Mouse (Mus musculus) c-Kit-negative CD71-positive TER-119-positive erythroid progenitor cells, embryonic 14.5 days (primary cell): ENCODE measurements around the gene Zdhhc18.

Experiments
- DNase-seq: peaks from one replicate; pipeline ENCODE4 v3.0.0-alpha.2; 2013; ENCODE audit warnings: low read depth, low spot score

Zdhhc18 gene

DNA sequence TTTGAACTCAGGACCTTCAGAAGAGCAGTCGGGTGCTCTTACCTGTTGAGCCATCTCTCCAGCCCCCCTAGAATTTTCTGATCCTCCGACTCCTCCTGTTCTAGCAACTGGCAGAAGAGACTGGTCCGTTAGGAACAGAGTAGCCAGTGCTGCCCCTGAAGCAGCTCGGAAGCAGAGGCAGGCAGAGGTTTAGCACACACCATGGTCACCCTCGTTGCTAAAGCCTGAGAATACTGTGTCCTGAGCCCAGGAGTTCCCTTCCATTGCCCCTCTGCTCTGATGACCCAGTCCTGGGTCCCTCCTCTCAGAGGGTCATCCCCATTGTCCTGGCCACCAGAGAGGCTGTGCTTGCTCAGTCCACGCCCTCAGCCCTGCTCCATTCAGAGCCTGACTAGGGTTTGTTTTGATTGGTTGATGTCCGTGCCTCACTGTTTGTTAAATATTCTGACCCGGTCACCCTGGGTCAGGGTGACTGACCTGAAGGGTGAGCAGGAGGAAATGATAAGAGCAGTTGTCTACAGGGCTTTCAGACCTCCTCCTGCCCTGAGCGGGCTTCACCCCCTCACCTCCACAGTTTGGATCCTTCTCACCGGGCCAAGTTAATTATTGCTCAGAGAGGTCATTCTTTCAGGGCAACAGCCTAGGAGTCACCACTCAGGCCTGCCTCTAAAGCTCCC is 92.8 kb downstream of the Zdhhc18 start:
- DNase-seq = no peak
